Mouse (Mus musculus): ENCODE results near the gene Rab29. TPM values are rescaled to one million over a fixed set of nuclear protein-coding genes. Genes with fewer than 3 reads are reported as not detected.
"Not testable (repeated sequence)": the region's sequence is repeated elsewhere in the genome, so short reads cannot be mapped to it uniquely, and the experiment has no call there.

Gene Rab29
- polyA plus RNA-seq, 1 experiment, result 13.6 TPM

DNA sequence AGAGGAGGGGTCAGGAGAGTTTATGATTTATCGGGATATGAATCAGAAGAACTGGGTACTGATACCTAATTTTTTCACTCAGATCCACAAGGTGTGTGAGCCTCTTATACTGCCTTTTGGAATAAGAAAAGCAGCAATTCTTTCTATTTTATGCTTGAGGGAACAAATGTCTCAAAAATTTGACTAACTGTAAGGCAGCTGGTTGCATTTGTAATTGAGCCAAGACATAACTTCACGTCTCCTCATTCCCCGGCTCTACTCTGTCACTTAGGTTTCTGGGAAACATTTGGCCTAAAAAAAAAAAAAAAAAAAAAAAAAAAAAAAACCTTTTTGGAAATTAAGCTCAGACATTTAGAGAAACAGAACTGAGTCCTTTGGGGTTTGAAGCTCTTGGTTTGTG lies 19.6 kb downstream of the Rab29 start:
- Histone ChIP-seq H3K4me3 (ENCODE audit: insufficient read depth, low read depth, low read length) (no peak overlapping the region), H3K4me1 (ENCODE audit: control insufficient read depth, insufficient read depth, insufficient read length, low read length) (no peaks in the 10 kb centered on the region), H3K27ac (replicated peaks; ENCODE audit: low read depth, low read length) (no peak overlapping the region)

DNA sequence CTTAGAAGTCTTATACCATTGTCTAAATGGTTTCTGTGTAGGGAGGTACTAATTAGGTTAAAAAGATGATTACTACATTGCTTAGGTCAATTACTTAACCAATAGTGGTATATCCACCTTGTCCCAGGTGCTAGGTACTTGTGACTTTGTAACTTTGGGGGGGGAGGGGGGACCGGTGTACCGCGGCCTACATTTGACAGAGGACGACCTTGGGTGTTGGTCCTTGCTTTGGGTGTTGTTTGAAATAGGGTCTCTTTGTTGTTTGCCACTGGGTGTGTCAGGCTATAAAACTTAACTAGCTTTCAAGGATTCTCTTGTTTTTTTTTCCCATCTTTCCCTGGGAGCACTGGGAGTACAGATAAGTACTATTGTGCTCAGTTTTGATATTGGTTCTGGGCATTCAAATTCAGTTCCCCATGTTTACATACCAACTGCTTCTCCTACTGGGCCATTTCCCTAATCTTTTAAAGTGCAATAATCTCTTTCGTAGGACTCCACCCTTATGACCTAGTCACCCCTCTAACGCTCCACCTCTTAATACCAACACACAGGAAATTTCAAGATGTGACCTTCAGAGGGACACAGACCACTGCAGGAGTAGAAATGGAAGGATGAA lies 23.1 kb downstream of the Rab29 start:
- Histone ChIP-seq H3K27ac (replicated peaks; ENCODE audit: low read depth, low read length) (no peak overlapping the region), H3K4me1 (ENCODE audit: control insufficient read depth, insufficient read depth, insufficient read length, low read length) (no peaks in the 10 kb centered on the region), H3K4me3 (ENCODE audit: insufficient read depth, low read depth, low read length) (no peak overlapping the region)

DNA sequence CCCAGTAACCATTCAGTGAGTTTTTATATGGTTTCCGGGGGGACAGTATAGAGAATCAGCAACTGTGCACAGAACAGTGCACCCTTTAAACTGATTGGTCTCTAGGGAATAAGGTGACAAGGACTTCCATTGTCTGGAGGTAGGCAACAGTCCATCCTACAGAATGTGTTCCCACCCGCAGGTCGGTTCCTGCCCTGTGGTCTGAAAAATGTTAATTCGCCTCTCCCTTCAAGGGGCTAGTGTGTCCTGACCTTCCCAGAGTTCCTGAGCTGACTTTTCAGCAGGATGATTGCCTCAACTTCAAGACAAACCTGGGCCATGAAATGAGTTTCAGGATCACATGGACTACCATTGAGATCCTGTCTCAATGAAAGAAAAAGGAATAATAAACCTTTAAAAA lies 24.4 kb downstream of the Rab29 start:
- no peak overlapping the region for H3K27ac ChIP-seq (replicated peaks; ENCODE audit: low read depth, low read length)
- H3K4me1 ChIP-seq (ENCODE audit: control insufficient read depth, insufficient read depth, insufficient read length, low read length), result no peaks in the 10 kb centered on the region
- H3K4me3 ChIP-seq (ENCODE audit: insufficient read depth, low read depth, low read length), result no peak overlapping the region

DNA sequence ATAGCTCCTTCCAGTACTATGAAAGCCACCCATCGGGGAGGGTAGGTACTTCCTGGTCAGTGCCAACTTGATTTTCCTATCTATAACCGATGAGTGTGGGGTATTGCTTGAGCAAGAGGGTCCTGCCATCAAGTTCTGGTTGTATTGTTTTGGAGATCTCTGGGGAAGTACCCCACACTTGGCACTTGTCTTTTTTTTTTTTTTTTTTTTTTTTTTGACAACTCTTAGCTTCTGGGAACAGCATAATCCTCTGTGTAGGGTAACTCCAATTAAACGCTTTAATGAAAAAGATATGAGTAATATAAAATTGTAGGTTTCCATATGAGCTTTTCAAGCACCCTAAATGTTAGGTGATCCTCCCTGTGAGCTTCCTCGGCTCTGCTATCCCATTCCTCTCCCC lies 35.7 kb downstream of the Rab29 start:
- Histone ChIP-seq H3K4me1 (ENCODE audit: control insufficient read depth, insufficient read depth, insufficient read length, low read length) (no peaks in the 10 kb centered on the region), H3K4me3 (ENCODE audit: insufficient read depth, low read depth, low read length) (no peak overlapping the region), H3K27ac (replicated peaks; ENCODE audit: low read depth, low read length) (no peak overlapping the region)

DNA sequence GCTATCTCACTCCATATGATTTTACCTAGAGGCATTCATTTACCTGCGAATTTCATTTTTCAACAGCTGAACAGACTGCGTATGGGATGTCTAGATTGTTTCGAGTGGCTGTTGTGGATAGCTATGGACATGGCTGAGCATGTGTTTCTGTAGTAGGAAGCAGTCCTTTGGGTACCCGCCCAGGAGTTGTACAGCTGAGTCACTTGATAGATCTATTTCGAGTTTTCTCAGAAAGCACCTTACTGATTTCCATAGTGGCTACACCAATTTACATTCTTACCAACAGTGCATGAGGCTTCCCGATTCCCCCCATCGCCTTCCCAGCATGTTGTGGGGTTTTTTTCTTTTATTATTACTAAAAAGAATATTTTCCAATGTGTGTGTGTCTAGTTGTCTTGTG lies 36.2 kb downstream of the Rab29 start:
- Histone ChIP-seq H3K4me1 (ENCODE audit: control insufficient read depth, insufficient read depth, insufficient read length, low read length) (no peaks in the 10 kb centered on the region), H3K4me3 (ENCODE audit: insufficient read depth, low read depth, low read length) (no peak overlapping the region), H3K27ac (replicated peaks; ENCODE audit: low read depth, low read length) (no peak overlapping the region)

DNA sequence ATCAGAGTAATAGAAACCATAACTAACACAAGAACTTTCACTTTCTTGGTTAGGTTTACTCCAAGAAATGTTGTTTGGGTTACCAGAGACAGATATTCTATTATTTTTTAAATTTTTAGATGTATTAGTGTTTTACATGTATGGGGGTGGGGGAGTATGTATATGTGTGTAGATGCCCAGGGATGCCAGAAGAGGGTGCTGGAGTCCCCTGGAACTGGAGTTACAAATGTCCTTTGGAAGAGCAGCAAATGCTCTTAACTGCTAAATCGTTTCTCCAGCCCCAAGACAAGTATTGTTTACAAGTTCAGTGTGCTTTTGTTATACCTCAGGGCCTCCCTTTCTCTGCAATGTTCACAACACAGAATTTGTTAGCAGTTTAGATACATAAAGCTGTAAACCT lies 38.5 kb downstream of the Rab29 start:
- Histone ChIP-seq H3K4me3 (ENCODE audit: insufficient read depth, low read depth, low read length) (no peak overlapping the region), H3K27ac (replicated peaks; ENCODE audit: low read depth, low read length) (no peak overlapping the region), H3K4me1 (ENCODE audit: control insufficient read depth, insufficient read depth, insufficient read length, low read length) (no peaks in the 10 kb centered on the region)

DNA sequence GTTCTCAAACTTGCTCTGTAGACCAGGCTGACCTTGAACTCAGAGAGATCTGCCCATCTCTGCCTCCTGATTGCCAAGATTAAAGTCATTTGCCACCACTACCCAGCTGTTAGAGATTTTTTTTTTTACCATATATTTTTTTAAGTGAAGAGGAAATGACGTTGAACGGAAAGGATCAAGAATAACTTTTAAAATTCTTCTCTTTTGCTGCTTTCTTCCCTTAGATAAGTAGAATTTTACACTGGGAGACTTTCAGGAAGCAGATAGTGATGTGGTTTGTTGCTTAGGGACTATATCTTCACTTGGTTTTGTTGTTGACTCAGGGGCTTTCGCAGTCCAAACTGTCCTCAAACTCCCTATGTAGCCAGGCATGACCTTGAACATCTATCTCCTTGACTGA lies 41.4 kb downstream of the Rab29 start:
- Histone ChIP-seq H3K4me1 (ENCODE audit: control insufficient read depth, insufficient read depth, insufficient read length, low read length) (no peaks in the 10 kb centered on the region; the same call in none of the 2 replicates), H3K4me3 (ENCODE audit: insufficient read depth, low read depth, low read length) (no peak overlapping the region), H3K27ac (replicated peaks; ENCODE audit: low read depth, low read length) (no peak overlapping the region)

DNA sequence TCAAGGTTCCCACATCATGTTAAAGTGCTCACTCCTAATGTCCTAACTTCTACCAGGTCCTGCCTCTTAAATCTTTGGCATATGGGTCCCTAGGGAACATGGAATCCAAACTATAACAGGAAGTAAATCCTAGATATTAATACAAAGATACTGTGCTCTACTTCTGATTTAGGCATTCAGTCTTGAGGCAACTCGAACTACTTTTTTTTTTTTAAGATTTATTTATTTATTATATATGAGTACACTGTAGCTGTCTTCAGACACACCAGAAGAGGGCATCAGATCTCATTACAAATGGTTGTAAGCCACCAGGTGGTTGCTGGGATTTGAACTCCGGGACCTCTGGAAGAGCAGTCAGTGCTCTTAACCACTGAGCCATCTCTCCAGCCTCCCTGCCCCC lies 42.2 kb downstream of the Rab29 start:
- not testable (repeated sequence) for H3K4me3 ChIP-seq (ENCODE audit: insufficient read depth, low read depth, low read length); H3K4me1 ChIP-seq (ENCODE audit: control insufficient read depth, insufficient read depth, insufficient read length, low read length); H3K27ac ChIP-seq (replicated peaks; ENCODE audit: low read depth, low read length)

DNA sequence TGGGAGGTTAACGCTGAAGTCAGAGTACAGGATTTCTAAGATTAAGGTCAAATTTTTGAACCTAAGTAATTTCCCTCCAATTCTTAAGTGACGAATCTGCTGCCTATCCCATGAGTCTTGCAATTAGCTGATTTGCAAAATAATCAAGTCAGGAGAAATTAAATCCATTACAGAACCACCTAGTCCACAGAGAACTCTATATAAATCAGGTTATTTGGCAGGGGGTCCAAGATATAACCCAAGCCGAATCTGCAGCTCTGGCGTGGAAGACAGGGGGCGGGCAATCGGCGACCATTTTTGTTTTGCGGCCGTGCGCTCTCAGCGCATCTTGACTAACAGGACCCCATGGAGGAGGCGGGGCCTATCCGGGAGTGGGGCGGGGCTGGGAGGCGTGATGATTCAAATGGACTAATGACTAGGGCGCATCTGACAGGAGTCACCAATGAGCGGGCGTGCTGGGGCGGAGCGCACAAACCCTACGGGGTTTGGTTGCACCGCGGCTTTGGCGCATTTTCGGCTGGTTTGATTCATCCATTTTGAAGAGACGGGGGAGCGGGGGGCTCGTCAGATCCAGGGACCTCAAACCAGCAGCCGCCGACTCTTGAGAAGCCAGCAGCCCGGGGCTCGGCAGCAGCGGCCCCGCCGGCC lies 43.1 kb downstream of the Rab29 start, which contains the start of gene Nucks1:
Gene Nucks1 (plus strand): TSS at position 534 of the 648 bp plus-strand sequence.
- H3K4me1 ChIP-seq (ENCODE audit: control insufficient read depth, insufficient read depth, insufficient read length, low read length), result no peaks in the 10 kb centered on the region; the same call in none of the 2 replicates
- peak within 1 kb of the TSS; percentile 81 for H3K27ac ChIP-seq (replicated peaks; ENCODE audit: low read depth, low read length)
- peak within 1 kb of the TSS; percentile 98 for H3K4me3 ChIP-seq (ENCODE audit: insufficient read depth, low read depth, low read length)

DNA sequence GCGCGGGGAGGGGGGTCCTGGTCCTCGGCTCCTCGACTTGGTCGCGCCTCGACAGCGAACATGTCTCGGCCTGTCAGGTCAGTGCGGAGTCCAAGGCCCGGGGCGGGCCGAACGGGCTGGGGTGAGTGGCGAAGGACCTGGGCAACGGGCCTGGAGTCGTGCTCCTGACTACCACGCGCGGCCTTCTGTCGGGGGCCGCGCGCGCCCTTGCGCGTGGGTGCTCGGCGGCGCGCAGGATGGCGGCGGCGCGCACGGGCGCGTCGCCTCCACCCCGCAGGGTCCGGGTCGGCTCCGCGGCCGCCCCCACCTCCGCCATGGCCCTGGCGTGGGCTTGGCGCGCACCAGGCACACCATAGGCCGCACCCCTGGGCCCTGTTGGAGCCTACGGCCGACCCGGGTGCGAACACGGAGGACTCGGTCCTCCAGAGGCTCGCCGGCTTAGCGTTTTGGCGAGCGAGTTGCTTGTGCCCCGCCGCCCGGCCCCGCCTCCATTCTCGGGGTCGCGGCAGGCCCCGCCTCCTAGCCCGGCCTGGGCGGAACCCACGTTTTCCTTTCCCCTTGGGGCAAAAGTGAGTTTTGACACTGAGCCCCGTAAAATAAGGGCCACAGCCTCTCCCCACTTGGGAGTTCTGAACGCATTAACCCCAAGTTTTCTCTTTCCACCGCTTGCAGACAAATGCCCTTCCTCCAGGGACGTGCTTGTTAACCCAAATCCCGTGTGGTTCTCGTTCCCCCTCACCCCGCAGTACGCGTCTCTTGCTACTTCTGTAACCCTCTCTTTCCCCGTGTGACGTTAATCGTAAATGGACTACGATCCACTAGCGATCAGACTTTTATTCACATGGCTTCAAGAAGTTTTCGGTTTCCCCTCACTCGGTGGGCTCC lies 43.9 kb downstream of the Rab29 start:
- Histone ChIP-seq H3K4me3 (ENCODE audit: insufficient read depth, low read depth, low read length) (peak overlapping the region; percentile 98), H3K4me1 (ENCODE audit: control insufficient read depth, insufficient read depth, insufficient read length, low read length) (no peaks in the 10 kb centered on the region; the same call in none of the 2 replicates), H3K27ac (replicated peaks; ENCODE audit: low read depth, low read length) (peak overlapping the region; percentile 81)

DNA sequence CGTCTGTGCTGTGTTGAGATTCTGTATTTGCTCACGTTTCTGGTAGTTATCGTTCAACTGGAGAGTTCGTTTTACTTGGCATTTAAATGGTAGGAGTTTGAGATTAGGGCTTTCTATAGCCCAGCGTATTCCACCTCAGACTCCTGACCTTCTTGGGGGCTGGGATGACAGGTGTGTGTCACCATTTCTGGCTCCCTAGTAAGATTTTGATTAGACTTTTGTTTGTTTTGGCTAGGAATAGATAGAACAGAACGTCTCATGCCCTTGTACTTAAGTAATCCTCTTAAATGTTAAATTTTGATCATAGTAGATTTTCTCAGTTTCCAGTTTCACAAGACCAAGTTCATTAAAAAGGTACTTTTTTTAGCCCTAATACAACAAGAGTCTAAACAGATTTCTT lies 50.6 kb downstream of the Rab29 start:
- H3K4me3 ChIP-seq (ENCODE audit: insufficient read depth, low read depth, low read length), result no peak overlapping the region

DNA sequence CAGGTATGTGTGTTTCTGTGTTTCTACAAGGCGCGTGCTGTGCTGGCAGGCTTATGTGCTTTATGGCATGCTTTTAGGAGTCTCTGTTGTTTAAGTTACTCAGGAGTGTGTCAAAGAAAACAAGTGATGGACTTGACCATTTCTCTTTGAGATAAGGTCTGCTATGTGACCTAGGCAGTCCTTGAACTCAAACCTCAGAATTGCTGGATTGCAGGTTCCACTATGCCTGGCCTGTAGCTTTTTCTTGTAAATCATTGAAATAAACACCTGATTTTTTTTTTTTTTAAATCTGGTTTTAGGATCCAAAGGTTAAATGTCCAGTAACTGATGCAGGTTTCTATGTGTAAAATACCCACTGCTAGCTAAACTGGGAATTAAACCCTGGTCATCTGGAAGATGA lies 52.0 kb downstream of the Rab29 start:
- Histone ChIP-seq H3K4me3 (ENCODE audit: insufficient read depth, low read depth, low read length) (no peak overlapping the region), H3K27ac (replicated peaks; ENCODE audit: low read depth, low read length) (no peak overlapping the region), H3K4me1 (ENCODE audit: control insufficient read depth, insufficient read depth, insufficient read length, low read length) (no peaks in the 10 kb centered on the region; the same call in 1 of the 2 replicates)

More for the DNA sequence above, 50.6 kb downstream of the Rab29 start:
- Histone ChIP-seq H3K27ac (replicated peaks; ENCODE audit: low read depth, low read length) (no peak overlapping the region), H3K4me1 (ENCODE audit: control insufficient read depth, insufficient read depth, insufficient read length, low read length) (no peaks in the 10 kb centered on the region; the same call in 1 of the 2 replicates)

DNA sequence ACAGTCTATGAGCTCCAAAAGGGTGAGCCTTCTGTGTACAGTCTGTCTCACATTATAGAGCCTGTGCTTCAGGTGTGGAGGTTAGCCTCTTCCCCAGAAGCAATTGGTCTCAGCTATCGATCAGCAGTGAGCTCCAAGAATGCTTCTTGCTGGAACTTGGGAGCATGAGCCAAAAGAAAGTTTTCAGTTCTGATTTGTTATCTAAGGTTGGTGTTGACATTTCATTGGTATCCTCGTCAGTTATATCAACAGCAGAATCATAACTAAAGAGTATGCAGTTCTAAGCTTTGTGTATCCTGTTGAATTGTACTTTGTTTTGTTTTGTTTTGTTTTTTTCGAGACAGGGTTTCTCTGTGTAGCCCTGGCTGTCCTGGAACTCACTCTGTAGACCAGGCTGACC lies 55.1 kb downstream of the Rab29 start:
- no peak overlapping the region for H3K4me3 ChIP-seq (ENCODE audit: insufficient read depth, low read depth, low read length)
- H3K4me1 ChIP-seq (ENCODE audit: control insufficient read depth, insufficient read depth, insufficient read length, low read length), result no peaks in the 10 kb centered on the region
- H3K27ac ChIP-seq (replicated peaks; ENCODE audit: low read depth, low read length), result no peak overlapping the region
